Mouse (Mus musculus): ENCODE measurements around the gene Vmn2r50.
"Not testable (repeated sequence)": the region's sequence is repeated elsewhere in the genome, so short reads cannot be mapped to it uniquely, and the experiment has no call there.

Vmn2r50 gene

DNA sequence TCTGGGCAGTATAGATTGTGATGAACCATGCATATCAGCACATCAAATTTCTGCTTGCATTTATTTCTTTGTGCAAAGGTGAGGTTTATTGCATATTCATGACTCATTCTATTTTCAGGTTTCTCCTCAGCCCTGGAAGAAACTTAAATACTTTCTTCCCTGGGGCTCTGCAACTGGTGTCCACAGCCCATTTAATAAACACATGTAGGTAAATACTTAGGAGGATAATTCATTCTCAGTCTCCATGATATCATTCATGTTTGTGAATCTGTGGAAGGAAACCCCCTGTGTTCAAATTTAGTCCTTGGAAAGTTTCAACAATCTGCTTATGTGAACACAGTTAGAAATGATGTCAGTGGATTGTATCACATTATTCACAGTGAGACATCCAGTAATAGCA lies at the start of gene Vmn2r50:
Vmn2r50 (minus strand) TSS at position 101 of the 400 bp plus-strand sequence.
- DNase-seq (ENCODE audit: low spot score in 2 of 2), result not testable (repeated sequence)

DNA sequence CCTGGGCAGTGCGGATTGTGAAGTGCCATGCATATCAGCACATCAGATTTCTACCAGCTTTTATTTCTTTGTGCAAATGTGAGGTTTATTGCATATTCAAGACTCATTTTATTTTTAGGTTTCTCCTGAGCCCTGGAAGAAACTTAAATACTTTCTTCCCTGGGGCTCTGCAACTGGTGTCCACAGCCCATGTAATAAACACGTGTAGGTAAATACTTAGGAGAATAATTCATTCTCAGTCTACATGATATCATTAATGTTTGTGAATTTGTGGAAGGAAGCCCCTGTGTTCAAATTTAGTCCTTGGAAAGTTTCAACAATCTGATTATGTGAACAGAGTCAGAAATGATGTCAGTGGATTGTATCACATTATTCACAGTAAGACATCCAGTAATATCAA lies 60.9 kb downstream of the Vmn2r50 start, which contains the start of gene Vmn2r49:
Vmn2r49 (minus strand) TSS at position 101 of the 400 bp plus-strand sequence.
- DNase-seq (ENCODE audit: low spot score in 2 of 2), result not testable (repeated sequence)
